Mouse (Mus musculus): ENCODE data around the gene Sry. TPM values are rescaled to one million over a fixed set of nuclear protein-coding genes. Genes with fewer than 3 reads are reported as not detected.

Gene Sry
- total RNA-seq (2014; fragmentation: Nextera tagmentation) (not detected in 2 replicates), total RNA-seq (2017) (not detected in 2 replicates), polyA plus RNA-seq (2012) (not detected in 2 replicates)

DNA sequence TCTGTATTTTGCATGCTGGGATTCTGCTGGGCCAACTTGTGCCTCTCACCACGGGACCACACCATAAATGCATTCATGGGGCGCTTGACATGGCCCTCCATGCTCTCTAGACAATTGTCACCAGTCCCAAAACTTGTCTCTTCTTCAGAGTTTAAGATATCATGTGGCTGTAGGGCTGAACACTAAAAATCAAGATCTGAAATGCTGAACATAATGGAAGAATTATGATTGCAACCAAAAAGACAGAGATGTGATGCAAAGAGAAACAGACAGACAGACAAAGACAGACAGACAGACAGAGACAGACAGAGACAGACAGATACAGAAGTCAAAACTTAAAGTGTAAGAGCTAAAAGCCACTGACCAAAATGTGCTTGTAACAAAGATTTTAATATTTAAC is at the start of gene Sry:
TSS of gene Sry (minus strand) at position 101 of the 400 bp plus-strand sequence.
- no peak for ATAC-seq (ENCODE audit: extremely low read depth, insufficient number of reproducible peaks, low FRiP score, poor library complexity, severe bottlenecking)
- Histone ChIP-seq H3K36me3 (replicated peaks) (no peaks in the 10 kb centered on the region), H3K27me3 (ENCODE audit: insufficient read depth, low read length) (no peaks in the 10 kb centered on the region), H3K4me3 (ENCODE audit: low read depth, low read length) (no peak within 1 kb of the TSS), H3K4me1 (ENCODE audit: insufficient read depth, low read depth, low read length) (no peaks in the 10 kb centered on the region), H3K9me3 (replicated peaks) (no peaks in the 10 kb centered on the region)
- TF ChIP-seq GATA2 (IDR thresholded peaks at IDR 0.05; ENCODE audit: borderline replicate concordance, low read depth, low read length) (no peak), POLR2AphosphoS5 (IDR thresholded peaks at IDR 0.05; ENCODE audit: insufficient replicate concordance, low read depth, low read length) (no peak), CTCF (IDR thresholded peaks at IDR 0.05; ENCODE audit: low read depth, low read length) (no peak), TAL1 (conservative IDR thresholded peaks at IDR 0.05; ENCODE audit: low read depth, low read length) (no peak), GATA1 (IDR thresholded peaks at IDR 0.05; ENCODE audit: borderline replicate concordance, low read length) (no peak)
- DNase-seq (ENCODE audit: low spot score): no peak

Other genes starting within 250 kb of the Sry start
- not detected in 2 replicates for gene H2al2c, start 64.6 kb downstream of the Sry start, total RNA-seq (2014; fragmentation: Nextera tagmentation)
- gene H2al2c, start 64.6 kb downstream of the Sry start, total RNA-seq (2017): not detected in 2 replicates
- gene H2al2c, start 64.6 kb downstream of the Sry start, polyA plus RNA-seq (2012): not detected in 2 replicates
- gene H2al2b, start 57.0 kb upstream of the Sry start, total RNA-seq (2014; fragmentation: Nextera tagmentation): not detected in 2 replicates
- gene H2al2b, start 57.0 kb upstream of the Sry start, total RNA-seq (2017): not detected in 2 replicates
- not detected in 2 replicates for gene H2al2b, start 57.0 kb upstream of the Sry start, polyA plus RNA-seq (2012)
- not detected in 2 replicates for gene Gm4064, start 132.5 kb upstream of the Sry start, total RNA-seq (2014; fragmentation: Nextera tagmentation)
- not detected in 2 replicates for gene Gm4064, start 132.5 kb upstream of the Sry start, total RNA-seq (2017)
- gene Gm4064, start 132.5 kb upstream of the Sry start, polyA plus RNA-seq (2012): not detected in 2 replicates
- not detected in 2 replicates for gene Rbmy, start 167.0 kb upstream of the Sry start, total RNA-seq (2014; fragmentation: Nextera tagmentation)
- gene Rbmy, start 167.0 kb upstream of the Sry start, total RNA-seq (2017): not detected in 2 replicates
- not detected in 2 replicates for gene Rbmy, start 167.0 kb upstream of the Sry start, polyA plus RNA-seq (2012)
- not detected in 2 replicates for gene Gm10256, start 167.0 kb upstream of the Sry start, total RNA-seq (2014; fragmentation: Nextera tagmentation)
- gene Gm10256, start 167.0 kb upstream of the Sry start, total RNA-seq (2017): not detected in 2 replicates
- not detected in 2 replicates for gene Gm10256, start 167.0 kb upstream of the Sry start, polyA plus RNA-seq (2012)
- not detected in 2 replicates for gene Gm10352, start 237.3 kb upstream of the Sry start, total RNA-seq (2014; fragmentation: Nextera tagmentation)
- gene Gm10352, start 237.3 kb upstream of the Sry start, total RNA-seq (2017): not detected in 2 replicates
- gene Gm10352, start 237.3 kb upstream of the Sry start, polyA plus RNA-seq (2012): not detected in 2 replicates

All from G1E (cell line).